Mouse (Mus musculus): ENCODE measurements around the gene Btbd6.

DNA sequence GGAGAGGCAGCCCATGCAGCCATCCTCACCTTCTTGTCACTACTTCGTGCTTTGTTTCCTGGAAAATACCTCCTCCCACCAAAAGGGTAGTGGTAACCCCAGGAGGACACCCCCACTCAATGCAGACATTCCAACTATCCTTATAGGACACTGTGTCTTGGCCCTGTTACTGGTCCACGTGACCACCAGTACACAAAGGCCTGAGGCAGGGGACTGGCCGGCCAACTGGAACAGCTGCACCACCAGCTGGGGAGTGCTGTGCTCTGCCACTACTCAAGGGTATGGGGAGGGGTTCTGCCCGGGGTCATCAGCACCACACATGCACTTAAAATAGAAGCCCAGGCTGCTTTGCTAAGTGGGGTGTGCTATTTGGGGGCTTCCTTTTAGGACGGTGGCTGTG is 51.8 kb downstream of the Btbd6 start:
- no peak for TF ChIP-seq CTCF (IDR thresholded peaks at IDR 0.05; ENCODE audit: low read depth, low read length)
- TF ChIP-seq POLR2A (IDR thresholded peaks at IDR 0.05; ENCODE audit: extremely low read depth, insufficient read depth, low read length) = no peak
